Mouse (Mus musculus): ENCODE data around the gene Myrip.

The Myrip gene

DNA sequence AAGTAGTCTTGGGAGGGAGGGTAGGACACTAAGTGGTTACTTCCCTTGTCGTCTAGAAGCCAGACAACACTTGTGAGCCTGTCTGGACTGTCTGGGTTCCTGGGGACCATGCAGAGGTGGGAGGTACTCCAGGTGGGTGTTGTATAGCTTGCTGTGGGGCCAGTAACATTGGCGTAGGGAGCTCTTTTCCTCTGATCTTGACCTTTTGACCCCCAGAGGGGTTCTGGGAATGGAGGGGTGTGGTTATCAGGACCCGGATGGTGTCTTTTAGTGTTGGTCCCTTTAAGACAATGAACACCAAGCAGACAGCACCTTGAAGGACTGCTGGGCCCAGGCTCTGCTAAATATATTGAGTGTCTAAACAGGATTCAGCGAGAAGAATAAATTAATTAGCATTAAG, 36.9 kb downstream of the Myrip start:
- no peak for DNase-seq (ENCODE audit: low spot score)

DNA sequence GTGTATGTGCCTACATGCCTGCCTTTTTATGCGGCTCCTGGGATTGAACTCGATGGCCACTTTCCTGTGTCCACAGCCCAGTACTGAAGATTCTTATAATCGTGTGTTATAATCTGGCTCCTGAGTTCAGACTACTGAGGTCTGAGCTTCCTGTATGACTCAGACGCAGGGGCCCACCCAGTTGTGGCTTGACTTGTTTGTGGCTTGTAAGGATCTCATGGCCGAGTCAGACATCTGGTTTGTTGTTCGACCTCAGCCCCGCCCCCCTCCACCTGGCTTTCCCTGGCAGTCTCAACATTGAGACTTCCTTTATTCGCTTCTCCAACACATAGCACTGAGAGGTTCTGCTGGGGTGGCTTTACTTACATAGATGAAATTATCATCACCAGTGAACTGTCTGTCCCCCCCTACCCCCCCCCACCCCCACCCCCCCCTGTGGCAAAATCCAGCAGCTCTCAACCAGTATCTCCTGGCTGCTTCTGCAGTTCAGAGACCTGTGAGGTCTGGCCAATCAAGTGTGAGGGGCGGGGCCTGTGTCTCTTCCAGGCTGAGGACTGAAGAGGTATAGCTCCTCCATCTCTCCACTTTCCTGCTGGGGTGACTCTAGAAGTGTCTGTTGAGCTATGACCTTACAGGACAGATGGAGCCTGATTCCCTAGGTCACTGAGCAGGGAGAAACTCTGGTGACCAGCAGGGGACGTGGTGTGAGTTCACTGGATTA, 38.8 kb downstream of the Myrip start:
- no peak for DNase-seq (ENCODE audit: low spot score)

GRCm38 (mm10) chr9:120343123-120343790, 41.9 kb downstream of the Myrip start:
- no peak for DNase-seq (ENCODE audit: low spot score)

DNA sequence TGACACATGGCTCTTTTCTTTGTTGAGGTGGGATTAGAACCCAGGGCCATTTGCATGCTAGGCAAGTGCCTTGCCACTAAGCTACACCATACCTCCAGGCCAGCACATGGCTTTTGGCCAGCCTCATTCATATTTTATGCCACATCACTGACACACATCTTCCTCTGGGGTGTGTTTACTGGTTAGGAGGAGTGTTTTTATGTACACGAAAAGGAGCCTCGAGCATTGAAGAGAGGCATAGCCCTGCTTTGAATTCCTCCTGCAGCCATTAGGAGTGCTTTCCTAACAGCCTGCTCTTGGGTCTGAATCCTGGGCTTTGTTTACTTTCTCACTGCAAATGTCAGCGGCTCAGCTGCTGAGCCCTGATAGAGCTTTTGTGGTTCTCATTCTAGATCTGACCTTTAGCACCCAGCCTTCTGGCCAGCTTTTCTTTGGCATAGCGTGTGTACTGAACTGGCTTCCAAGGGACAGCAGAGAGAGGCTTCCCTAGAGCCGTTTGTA, 44.4 kb downstream of the Myrip start:
- peak; percentile 29 for DNase-seq (ENCODE audit: low spot score)

DNA sequence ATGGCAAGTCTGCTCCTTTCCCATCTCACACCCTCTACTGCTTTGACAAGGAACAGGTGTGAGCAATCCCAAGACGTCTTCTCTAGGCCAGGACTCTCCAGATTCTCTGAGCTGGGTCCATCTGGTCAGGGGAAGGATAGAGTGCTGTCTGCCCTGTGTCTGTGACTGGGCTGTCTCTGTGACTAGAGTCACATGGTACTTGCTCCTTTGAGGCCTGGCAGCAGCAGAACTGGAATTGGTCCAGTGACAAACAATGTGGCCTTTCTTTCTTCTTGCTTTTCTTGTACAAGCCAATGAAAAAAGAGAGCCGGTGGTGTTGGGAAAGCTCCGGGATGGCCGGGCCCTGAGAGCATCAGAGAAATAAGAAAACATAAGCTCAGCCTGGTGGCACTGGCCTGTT, 47.8 kb downstream of the Myrip start:
- no peak for DNase-seq (ENCODE audit: low spot score)

GRCm38 (mm10) chr9:120350346-120350745, 49.0 kb downstream of the Myrip start:
- DNase-seq (ENCODE audit: low spot score), result no peak

DNA sequence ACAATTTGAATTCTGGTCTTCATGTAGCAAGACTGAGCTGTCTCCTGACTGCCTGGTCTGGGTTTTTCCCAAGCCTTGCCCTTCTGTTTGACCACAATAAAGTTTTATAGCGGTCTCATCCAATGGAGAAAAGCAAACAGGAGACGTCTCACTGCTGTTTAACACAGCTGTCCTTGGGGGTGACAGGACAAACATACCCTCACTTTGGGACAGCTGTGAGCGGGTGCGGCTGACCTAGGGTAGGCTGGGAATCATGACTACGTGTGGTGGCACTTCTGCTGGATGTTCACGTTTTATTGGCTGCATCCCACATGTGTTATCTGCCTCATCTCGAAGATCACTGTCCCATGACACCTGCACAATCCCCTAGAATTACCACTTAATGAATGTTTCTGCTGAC, 49.7 kb downstream of the Myrip start:
- no peak for DNase-seq (ENCODE audit: low spot score)

GRCm38 (mm10) chr9:120351474-120351873, 50.2 kb downstream of the Myrip start:
- DNase-seq (ENCODE audit: low spot score), result no peak

GRCm38 (mm10) chr9:120353036-120353435, 51.7 kb downstream of the Myrip start:
- no peak for DNase-seq (ENCODE audit: low spot score)

- DNase-seq (ENCODE audit: low spot score), result no peak
Measured at GRCm38 (mm10) chr9:120353967-120354366, 52.7 kb downstream of the Myrip start.

GRCm38 (mm10) chr9:120354550-120355345, 53.4 kb downstream of the Myrip start:
- DNase-seq (ENCODE audit: low spot score), result no peak

DNA sequence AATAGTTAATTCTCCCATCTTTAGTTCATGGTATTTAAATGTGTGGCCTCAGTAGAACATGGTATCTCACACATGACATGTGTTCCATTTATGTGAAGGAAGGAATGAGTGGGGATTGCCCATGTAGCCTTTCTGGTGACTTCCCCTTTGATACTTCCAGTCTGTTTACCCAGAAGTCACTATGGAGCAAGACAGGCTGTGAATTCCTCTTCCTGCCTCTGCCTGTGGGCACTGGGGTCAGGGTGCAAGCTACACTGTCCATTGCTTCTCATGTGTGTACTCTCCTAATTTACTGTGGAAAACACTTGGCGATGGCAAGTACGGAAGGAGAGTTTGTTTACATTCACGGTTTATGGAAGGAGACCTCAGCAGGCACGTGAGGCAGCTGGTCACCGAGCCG, 55.2 kb downstream of the Myrip start:
- no peak for DNase-seq (ENCODE audit: low spot score)

- no peak for DNase-seq (ENCODE audit: low spot score)
Measured at GRCm38 (mm10) chr9:120358060-120358459, 56.7 kb downstream of the Myrip start.

DNA sequence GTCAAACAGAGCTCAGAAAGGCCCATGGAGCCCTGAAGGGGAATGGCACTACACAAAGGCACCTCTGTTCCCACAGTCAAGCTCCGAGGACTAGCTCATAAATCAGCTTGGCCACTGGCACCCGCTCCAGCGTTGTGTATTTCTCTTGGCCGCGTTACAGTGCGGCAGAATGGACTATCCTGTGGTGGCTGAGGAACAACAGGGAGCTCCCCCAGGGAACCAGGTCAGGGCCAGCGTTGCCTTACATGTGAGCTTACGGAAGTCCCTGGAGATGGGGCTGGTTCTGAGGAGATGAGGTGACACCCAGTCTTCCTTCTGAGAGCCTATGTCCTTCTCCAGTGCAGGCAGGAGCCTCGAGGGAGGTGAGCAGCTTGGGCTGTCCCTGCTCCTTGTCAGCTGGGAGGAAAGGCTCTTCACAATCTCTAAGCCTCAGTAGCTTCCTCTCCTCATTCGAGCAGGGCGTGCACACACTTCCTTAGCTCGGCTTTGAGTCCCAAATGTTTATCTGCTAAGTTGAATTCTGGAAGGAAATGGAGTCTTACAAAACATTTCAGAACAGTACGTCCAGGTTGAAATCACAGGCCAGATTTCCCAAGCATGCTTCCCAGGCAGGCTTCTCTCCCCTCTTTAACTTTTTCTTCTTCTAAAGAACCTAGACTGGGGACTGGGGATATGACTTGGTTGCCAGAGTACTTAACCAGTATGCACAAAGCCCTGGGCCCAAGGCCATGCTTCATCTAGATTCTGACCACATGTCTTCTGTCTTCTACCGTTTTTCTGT, 59.3 kb downstream of the Myrip start:
- DNase-seq (ENCODE audit: low spot score), result peak; percentile 60

DNA sequence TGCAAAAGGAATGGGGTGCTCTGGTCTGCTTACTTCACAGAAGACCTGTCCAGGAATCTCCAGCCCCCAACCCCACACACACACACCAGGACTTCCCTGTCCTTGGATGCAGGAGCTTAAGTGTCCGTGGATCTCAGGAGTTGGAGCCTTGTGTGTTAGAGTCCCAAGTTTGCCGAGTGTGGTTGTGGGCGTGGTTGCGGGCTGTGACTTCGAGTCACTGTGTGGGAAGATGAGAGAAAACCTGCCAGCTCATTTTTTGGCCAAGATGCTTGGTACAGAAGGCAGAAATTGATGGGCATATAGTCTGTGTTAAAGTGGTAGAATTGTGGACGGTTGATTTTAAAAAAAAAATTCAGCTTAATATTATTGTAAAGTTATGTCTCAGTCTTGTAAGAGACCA, 60.3 kb downstream of the Myrip start:
- no peak for DNase-seq (ENCODE audit: low spot score)

GRCm38 (mm10) chr9:120362684-120363083, 61.4 kb downstream of the Myrip start:
- no peak for DNase-seq (ENCODE audit: low spot score)

DNA sequence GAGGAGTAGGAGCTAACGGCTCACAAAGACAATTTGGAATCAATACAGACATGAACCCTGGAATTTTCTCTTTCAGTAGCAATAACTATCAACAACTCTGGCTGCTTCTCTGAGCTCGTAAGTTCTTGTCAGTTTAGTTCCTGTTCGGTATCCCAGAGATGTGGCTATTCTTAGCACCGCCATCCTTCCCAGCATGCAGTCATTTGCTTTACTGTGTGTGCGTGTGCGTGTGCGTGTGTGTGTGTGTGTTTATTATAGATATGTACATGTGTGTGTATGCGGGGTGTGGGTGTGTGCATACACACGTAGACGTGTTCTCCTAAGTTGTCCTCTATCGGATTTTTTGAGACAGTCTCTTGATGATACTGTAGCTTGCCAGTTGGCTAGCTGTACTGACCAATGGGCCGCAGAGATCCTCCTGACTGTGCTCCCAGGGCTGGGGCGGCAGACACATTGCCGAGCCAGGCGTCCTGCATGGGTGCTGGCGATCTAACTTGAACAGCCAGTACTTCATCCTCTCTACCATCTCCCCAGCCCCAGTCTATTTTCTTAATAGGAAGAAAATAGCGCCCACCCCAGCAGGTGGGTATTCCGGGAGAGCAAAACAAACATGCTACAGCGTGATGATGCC, 63.5 kb downstream of the Myrip start:
- no peak for DNase-seq (ENCODE audit: low spot score)

- no peak for DNase-seq (ENCODE audit: low spot score)
Measured at GRCm38 (mm10) chr9:120367526-120367925, 66.2 kb downstream of the Myrip start.

DNA sequence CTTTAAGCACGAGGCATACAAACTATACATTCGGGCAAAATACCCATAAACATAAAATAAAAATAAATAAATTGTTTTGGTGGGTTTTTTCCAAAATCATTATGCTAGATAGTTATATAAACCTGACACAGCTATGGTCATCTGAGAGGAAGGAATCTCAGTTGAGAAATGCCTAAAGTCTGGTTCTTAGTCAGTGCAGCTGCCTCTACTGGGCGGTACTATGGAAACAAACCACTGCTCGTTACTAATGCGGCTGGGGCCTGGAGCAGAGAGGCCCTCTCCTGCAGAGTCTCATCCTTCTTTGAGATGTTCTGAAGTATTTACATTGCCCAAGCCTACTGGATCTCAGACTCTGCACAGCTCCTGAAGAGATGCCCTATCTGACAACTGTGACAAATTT, 70.3 kb downstream of the Myrip start:
- DNase-seq (ENCODE audit: low spot score), result no peak

- no peak for DNase-seq (ENCODE audit: low spot score)
Measured at GRCm38 (mm10) chr9:120372347-120372746, 71.0 kb downstream of the Myrip start.

DNA sequence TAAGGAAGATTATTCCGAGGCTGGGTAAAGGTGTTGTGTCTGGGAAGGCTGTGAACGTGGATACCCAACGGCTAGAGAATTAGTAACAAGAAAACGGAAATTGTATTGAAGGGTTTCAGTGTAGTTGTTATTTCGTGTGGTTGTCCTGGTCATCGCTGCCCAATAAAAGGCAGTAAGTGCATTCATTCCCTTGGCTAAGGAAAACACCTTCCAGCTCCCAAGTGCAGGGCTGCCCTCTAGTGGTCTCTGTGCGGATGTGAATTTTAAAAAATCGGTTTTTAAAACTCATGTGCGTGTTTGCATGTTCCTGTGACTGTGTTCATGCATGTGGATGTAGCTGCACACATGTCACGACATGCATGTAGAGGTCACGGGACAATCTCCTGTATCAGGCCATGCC, 76.4 kb downstream of the Myrip start:
- no peak for DNase-seq (ENCODE audit: low spot score)

DNA sequence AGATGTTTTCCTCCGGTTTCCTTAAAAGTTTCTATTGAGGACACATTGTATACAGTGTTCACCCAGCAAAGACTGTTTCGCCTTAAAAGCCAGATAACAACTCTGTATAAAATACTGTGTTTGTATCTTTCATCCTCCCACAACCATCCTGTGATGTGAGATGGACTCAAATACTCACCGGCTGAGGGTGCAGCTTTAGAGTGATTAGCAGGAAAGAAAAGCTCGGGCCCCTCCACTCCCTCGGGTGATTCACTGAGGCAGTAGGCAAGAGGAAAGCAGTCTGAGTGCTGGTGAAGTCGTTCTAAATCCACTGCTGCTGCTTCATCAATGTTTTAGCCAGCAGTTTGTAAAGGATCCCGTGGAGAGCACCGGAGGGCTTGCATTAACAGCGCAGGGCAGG, 93.9 kb downstream of the Myrip start:
- no peak for DNase-seq (ENCODE audit: low spot score)
